Mouse (Mus musculus) layer of hippocampus, postnatal 14 days (tissue): ENCODE measurements at regions not wholly inside any gene's neighbourhood (a gene's known extent, or its start where the extent isn't known, plus 50 kb on each side); places are given as distances from the start of the nearest gene placed in this dataset.

Source experiments
- DNase-seq, 2 experiments: peaks; one replicate each; pipeline ENCODE4 v3.0.0; 2021 to 2022; ENCODE audit warnings: low spot score in 2 of 2, mixed read lengths in 1 of 2

DNA sequence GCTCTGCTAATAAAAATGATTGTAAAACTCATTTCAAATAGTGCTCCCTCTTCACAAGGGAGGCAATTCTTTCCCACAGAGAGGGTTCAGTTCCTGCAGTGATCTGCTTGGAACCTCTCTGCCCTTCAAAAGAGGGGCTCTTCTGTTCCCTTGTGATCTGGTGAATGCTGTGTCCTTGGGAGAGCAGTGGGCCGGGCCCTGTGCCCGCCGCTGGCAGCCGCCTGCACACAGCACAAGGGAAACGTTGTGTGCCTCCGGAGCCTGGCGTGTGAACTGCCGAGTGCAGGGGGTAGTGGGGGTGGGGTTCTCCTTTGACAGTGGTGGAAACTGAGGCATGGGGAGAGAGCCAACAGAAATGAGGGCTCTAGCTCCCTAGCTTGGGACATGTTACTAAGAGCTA, 54.4 kb upstream of the Csrp1 start:
- DNase-seq, result peak in 1 of 2 experiments; percentile 77

DNA sequence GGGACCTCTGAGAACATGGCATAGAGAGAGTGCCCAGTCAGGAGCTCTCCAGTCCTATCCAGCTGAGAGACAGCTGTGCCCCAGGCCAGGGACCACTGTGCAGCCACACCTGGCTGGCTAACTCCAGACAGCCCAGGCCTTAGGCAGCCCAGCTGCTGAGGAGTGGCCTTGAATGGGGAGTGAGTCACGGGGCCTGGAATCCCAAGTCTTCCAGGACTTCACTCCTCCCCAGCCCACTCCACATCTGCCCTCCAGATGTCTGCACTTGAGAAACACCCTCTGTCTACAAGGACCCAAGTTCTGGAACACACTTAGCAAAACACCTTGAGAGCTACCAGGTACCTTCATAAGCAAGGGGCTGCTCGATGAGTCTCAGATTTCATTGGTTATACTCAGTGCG, 51.5 kb upstream of the Csrp1 start:
- no peak for DNase-seq

DNA sequence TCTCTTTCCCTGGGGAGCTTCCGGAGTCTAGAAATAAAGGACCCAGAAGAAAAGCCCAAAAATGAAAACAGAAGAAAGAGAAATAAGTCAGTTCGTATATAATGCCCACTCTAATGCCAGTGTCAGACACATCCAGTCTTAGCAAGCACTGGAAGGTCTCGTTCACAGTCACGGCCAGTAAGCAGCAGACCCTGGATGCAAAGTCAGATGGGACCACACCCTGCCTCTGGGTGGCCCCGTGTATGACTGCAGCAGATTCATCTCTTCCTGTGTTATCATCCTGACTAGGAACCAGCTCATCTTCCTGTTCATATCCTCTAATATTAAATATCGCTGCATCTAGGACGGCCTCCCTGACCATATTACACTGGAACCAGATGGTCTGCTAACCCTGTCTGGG, 50.9 kb upstream of the Csrp1 start:
- DNase-seq, result no peak

DNA sequence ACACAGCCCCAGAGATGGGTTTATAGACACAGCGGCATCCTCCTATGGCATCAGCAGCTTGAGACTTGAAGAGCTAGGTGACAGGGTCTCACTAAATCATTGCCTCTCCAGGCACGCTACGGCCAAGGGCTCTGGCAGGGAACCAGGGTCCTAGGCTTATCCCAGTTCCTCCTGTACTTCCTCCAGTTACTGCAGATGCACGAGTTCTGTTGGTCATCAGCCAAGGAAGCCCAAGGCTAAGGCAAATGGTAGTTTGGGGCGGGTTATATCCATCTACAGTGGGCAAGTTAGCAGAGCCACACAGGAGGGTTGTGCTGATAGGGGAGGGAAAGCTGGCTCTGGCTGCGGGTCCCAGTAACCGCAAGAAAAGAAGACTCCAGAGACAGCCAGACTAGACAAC, 50.1 kb upstream of the Csrp1 start:
- DNase-seq, result peak; percentile 29 to 65
